In the genomic region with DNA sequence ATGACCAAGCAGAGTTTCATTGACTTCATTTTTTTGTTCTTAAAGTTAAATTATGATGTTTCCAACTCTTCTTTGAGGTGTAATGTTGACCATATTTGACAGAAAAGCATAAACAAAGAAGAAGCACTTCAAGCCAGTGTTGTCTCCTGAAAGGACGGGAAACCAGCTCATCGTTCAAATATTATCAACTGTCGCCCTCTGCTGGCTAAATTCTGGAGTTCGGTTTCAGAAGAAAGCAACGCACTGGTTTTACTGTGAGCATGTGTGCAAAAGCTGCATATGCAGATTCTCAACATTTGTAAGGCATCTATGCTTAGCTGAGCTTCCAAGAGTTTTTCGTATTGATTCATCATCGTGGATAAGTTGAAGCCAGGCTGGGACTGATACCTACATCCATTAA, we compare ENCODE assay signal across 9 mouse cellular contexts.
DNase-seq lines count a peak whose midpoint lies in the region; ATAC-seq and TF ChIP-seq lines count a peak whose summit lies in the region.
"Had no signal": no experiment of that assay in that cellular context is flagged by ENCODE, and none has a peak within 500 bp of the region (broad histone marks: within the 10 kb centered on the region; RNA-seq: fewer than 3 reads in every experiment).

No protein-coding gene starts in this region.

- peak; percentile 76 for TF ChIP-seq RAD21 in MEL (IDR thresholded peaks at IDR 0.05; ENCODE audit: low read depth, low read length)

- no peak overlapping the region for H3K27ac ChIP-seq in MEL (ENCODE audit: control insufficient read depth, low read depth, low read length)
- no peak overlapping the region for H3K27ac ChIP-seq in forebrain, embryonic 12.5 days
- no peak overlapping the region for H3K27ac ChIP-seq in lung, embryonic 16.5 days (ENCODE audit: low read length)
- H3K27ac ChIP-seq: heart, embryonic 15.5 days had no signal

- TF ChIP-seq CTCF in MEL (IDR thresholded peaks at IDR 0.05 in 2 of 3, conservative IDR thresholded peaks at IDR 0.05 in 1 of 3; ENCODE audit: control insufficient read depth in 1 of 3, insufficient read depth in 1 of 3, low read depth in 2 of 3, low read length in 3 of 3, poor library complexity in 1 of 3, severe bottlenecking in 1 of 3), result peak; percentile 35 to 65 (median 42)

- TF ChIP-seq POLR2A in MEL (IDR thresholded peaks at IDR 0.05; ENCODE audit: control insufficient read depth in 1 of 2, insufficient read depth in 1 of 2, low read depth in 1 of 2, low read length in 2 of 2, poor library complexity in 1 of 2), result no peak

- H3K9me3 ChIP-seq in MEL (replicated peaks; ENCODE audit: insufficient read depth, low read length), result no peaks in the 10 kb centered on the region
- no peaks in the 10 kb centered on the region for H3K9me3 ChIP-seq in forebrain, embryonic 12.5 days
- H3K9me3 ChIP-seq in lung, embryonic 16.5 days (ENCODE audit: control insufficient read depth, low read length), result no peaks in the 10 kb centered on the region
- H3K9me3 ChIP-seq: heart, embryonic 15.5 days had no signal

- peak; percentile 50 for DNase-seq in MEL (ENCODE audit: low read depth, low spot score)
- DNase-seq in brain, embryonic 18.5 days (ENCODE audit: low read depth, low spot score), result peak; percentile 71
- peak; percentile 86 for DNase-seq in heart, postnatal 4 days
- peak; percentile 47 to 86 for DNase-seq in layer of hippocampus, adult 8-10 months (ENCODE audit: low spot score in 2 of 2)
- peak; percentile 94 for DNase-seq in retina, embryonic 14.5 days (ENCODE audit: low spot score)
- DNase-seq in yolk sac, embryonic 10.5 days (ENCODE audit: low spot score), result peak; percentile 42

- no peaks in the 10 kb centered on the region for H3K36me3 ChIP-seq in MEL (ENCODE audit: control insufficient read depth in 1 of 2, insufficient read depth in 2 of 2, low read length in 2 of 2)
- no peaks in the 10 kb centered on the region for H3K36me3 ChIP-seq in forebrain, embryonic 12.5 days (replicated peaks)
- H3K36me3 ChIP-seq in lung, embryonic 16.5 days (ENCODE audit: control insufficient read depth, insufficient read depth, low read length), result no peaks in the 10 kb centered on the region
- H3K36me3 ChIP-seq: heart, embryonic 15.5 days had no signal

- H3K9ac ChIP-seq in MEL (ENCODE audit: control insufficient read depth, low read depth, low read length, poor library complexity, severe bottlenecking), result no peak overlapping the region
- no peak overlapping the region for H3K9ac ChIP-seq in forebrain, embryonic 12.5 days
- H3K9ac ChIP-seq in lung, embryonic 16.5 days (ENCODE audit: low read length), result no peak overlapping the region
- H3K9ac ChIP-seq: heart, embryonic 15.5 days had no signal

- TF ChIP-seq EP300 in MEL (IDR thresholded peaks at IDR 0.05; ENCODE audit: low read depth in 1 of 2, low read length in 2 of 2), result no peak

- no peak overlapping the region for H3K4me3 ChIP-seq in MEL (ENCODE audit: control insufficient read depth in 1 of 2, insufficient read depth in 1 of 2, low read depth in 2 of 2, low read length in 2 of 2)
- no peak overlapping the region for H3K4me3 ChIP-seq in forebrain, embryonic 12.5 days (replicated peaks)
- H3K4me3 ChIP-seq in lung, embryonic 16.5 days (ENCODE audit: low read length), result no peak overlapping the region
- H3K4me3 ChIP-seq: heart, embryonic 15.5 days had no signal

- no peaks in the 10 kb centered on the region for H3K27me3 ChIP-seq in MEL (ENCODE audit: control insufficient read depth in 1 of 2, insufficient read depth in 2 of 2, low read length in 2 of 2)
- no peaks in the 10 kb centered on the region for H3K27me3 ChIP-seq in forebrain, embryonic 12.5 days
- no peaks in the 10 kb centered on the region for H3K27me3 ChIP-seq in lung, embryonic 16.5 days (ENCODE audit: control insufficient read depth, insufficient read depth, low read depth, low read length)
- H3K27me3 ChIP-seq: heart, embryonic 15.5 days had no signal

- ATAC-seq in forebrain, embryonic 12.5 days (ENCODE audit: low FRiP score), result peak; percentile 70
- 0 out of 2 replicates have a peak, but pooled peaks have one; percentile 33 for ATAC-seq in lung, embryonic 16.5 days (ENCODE audit: low read depth)

- H3K4me1 ChIP-seq in MEL (ENCODE audit: control insufficient read depth in 1 of 2, insufficient read depth in 2 of 2, low read length in 2 of 2), result no peaks in the 10 kb centered on the region
- peaks cover 16% of the 10 kb centered on the region for H3K4me1 ChIP-seq in forebrain, embryonic 12.5 days
- H3K4me1 ChIP-seq in lung, embryonic 16.5 days (replicated peaks; ENCODE audit: control insufficient read depth, insufficient read depth, low read length), result peaks cover 7% of the 10 kb centered on the region; the same call in 1 of the 2 replicates

- WGBS in forebrain, embryonic 12.5 days, result 3% methylated on average over 7 of the region's 7 CpGs
- 4% methylated on average over 7 of the region's 7 CpGs for WGBS in lung, embryonic 16.5 days

- no peak overlapping the region for H3K4me2 ChIP-seq in forebrain, embryonic 12.5 days
- H3K4me2 ChIP-seq in lung, embryonic 16.5 days (ENCODE audit: low read depth, low read length), result no peak overlapping the region
- H3K4me2 ChIP-seq: heart, embryonic 15.5 days had no signal

- no peaks in the 10 kb centered on the region for H3K79me2 ChIP-seq in MEL (ENCODE audit: control insufficient read depth, insufficient read depth, low read length, poor library complexity)

TF ChIP-seq in MEL, 35 proteins besides CTCF, POLR2A, EP300 and RAD21:
- TF ChIP-seq TBP (IDR thresholded peaks at IDR 0.05; ENCODE audit: low read depth, low read length), result no peak
- TF ChIP-seq ZNF384 (IDR thresholded peaks at IDR 0.05; ENCODE audit: low read depth, low read length), result no peak
- no peak for TF ChIP-seq ZKSCAN1 (IDR thresholded peaks at IDR 0.05; ENCODE audit: low read depth, low read length)
- TF ChIP-seq ETS1 (IDR thresholded peaks at IDR 0.05; ENCODE audit: low read depth, low read length), result no peak
- TF ChIP-seq GABPA (IDR thresholded peaks at IDR 0.05; ENCODE audit: low read depth, low read length), result no peak
- no peak for TF ChIP-seq RCOR1 (IDR thresholded peaks at IDR 0.05; ENCODE audit: low read depth, low read length)
- TF ChIP-seq SMC3 (IDR thresholded peaks at IDR 0.05; ENCODE audit: low read depth, low read length), result peak; percentile 77
- peak; percentile 70 for TF ChIP-seq ZC3H11A (IDR thresholded peaks at IDR 0.05; ENCODE audit: low read depth, low read length)
- no peak for TF ChIP-seq MAX (IDR thresholded peaks at IDR 0.05; ENCODE audit: low read length)

Comparison
In these comparisons a context has a peak if more than half of its experiments do, and no peak if none do; other contexts are left out.
1. DNase-seq: peak in every context shown above with its lines; median percentile 94 in retina, embryonic 14.5 days; 86 in heart, postnatal 4 days; 71 in brain, embryonic 18.5 days; 66 in layer of hippocampus, adult 8-10 months; 50 in MEL; 42 in yolk sac, embryonic 10.5 days.